Mouse (Mus musculus) ES-Bruce4 (cell line): Measurements from ENCODE around the gene Snx4.

Source experiments
- CTCF ChIP-seq: IDR thresholded peaks from one replicate; pipeline ENCODE4 v1.8.1; 2011; ENCODE audit warnings: low read depth, low read length
- POLR2A ChIP-seq: IDR thresholded peaks from one replicate; pipeline ENCODE4 v1.8.1; 2011; ENCODE audit warnings: low read length; ENCODE audit not compliant: insufficient read depth

GRCm38 (mm10) chr16:33251194-33252051, at the start of gene Snx4:
- TF ChIP-seq CTCF: no peak
- peak; percentile 61 for TF ChIP-seq POLR2A
